Mouse (Mus musculus) stomach, embryonic 16.5 days (tissue): ENCODE results near the gene Mgat4b. TPM values are rescaled to one million over a fixed set of nuclear protein-coding genes. Genes with fewer than 3 reads are reported as not detected.

Source experiments
- ATAC-seq: fragments of 200-750 bp; cut with Nextera tagmentation; 2 replicates; pipeline ENCODE4 v1.8.0; 2017; ENCODE audit warnings: moderate number of reproducible peaks, moderate TSS enrichment; ENCODE audit not compliant: insufficient read depth, low FRiP score
- H3K27ac ChIP-seq: fragments of 300-500 bp; sonication (generic); 2 replicates; pipeline ENCODE4 v1.5.1; 2014; ENCODE audit warnings: low read length
- H3K27me3 ChIP-seq: fragments of 300-500 bp; sonication (generic); 2 replicates; pipeline ENCODE4 v1.6.1; 2014; ENCODE audit warnings: low read length, control low read depth, mixed read lengths; ENCODE audit not compliant: control insufficient read depth, insufficient read depth
- H3K36me3 ChIP-seq: fragments of 300-500 bp; sonication (generic); 2 replicates; pipeline ENCODE4 v1.6.1; 2014; ENCODE audit warnings: low read length; ENCODE audit not compliant: control insufficient read depth, insufficient read depth
- H3K4me1 ChIP-seq: fragments of 300-500 bp; sonication (generic); 2 replicates; pipeline ENCODE4 v1.6.1; 2014; ENCODE audit warnings: low read length, control low read depth, mixed read lengths; ENCODE audit not compliant: control insufficient read depth, insufficient read depth
- H3K4me2 ChIP-seq: fragments of 300-500 bp; sonication (generic); 2 replicates; pipeline ENCODE4 v1.6.1; 2014; ENCODE audit warnings: low read depth, low read length, mixed read lengths
- H3K4me3 ChIP-seq: fragments of 300-500 bp; sonication (generic); replicated peaks from 2 replicates; pipeline ENCODE4 v1.5.1; 2014; ENCODE audit warnings: mild to moderate bottlenecking, low read length
- H3K9ac ChIP-seq: fragments of 300-500 bp; sonication (generic); 2 replicates; pipeline ENCODE4 v1.6.1; 2014; ENCODE audit warnings: low read length
- H3K9me3 ChIP-seq: fragments of 300-500 bp; sonication (generic); replicated peaks from 2 replicates; pipeline ENCODE4 v1.6.1; 2016; ENCODE audit warnings: low read length, control low read depth; ENCODE audit not compliant: control insufficient read depth
- WGBS: fragments of 180-500 bp; shearing (Covaris S2); extraction: QIAGEN DNeasy Blood & Tissue Kit; methylation state at CpG from one replicate; pipeline ENCODE4 v1.1.7; 2014; 5-methylcytosine and 5-hydroxymethylcytosine counted together
- polyA plus RNA-seq: library from polyadenylated mRNA; unstranded; fragments of >200 nt; fragmentation: Nextera tagmentation; extraction: Ambion mirVana; gene quantifications from 2 replicates; pipeline ENCODE4 v1.2.1, GENCODE M21; 2015

Gene Mgat4b
- polyA plus RNA-seq, 1 experiment from 2014 or later, result 5.9 TPM

DNA sequence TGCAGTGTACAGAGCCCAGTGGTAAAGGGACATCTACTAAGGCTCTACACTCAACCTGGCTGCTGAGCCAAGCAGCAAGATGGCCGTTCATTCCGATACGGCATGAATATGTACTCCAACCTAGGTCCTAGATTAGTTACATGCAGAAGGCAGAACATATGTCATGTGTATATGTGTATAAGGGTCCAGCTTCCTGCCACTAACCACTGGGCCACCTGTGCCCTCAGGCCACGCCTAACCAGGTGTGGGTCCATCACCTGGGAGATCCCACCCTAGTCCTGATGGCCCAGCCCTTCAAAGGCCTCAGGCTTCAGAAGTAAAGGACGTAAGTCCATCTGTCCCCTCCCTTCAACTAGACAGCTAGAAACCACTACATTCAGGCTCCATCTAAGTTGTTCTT is 2.7 kb upstream of the Mgat4b start:
- H3K4me2 ChIP-seq, result no peak overlapping the region; the same call in 1 of the 2 replicates
- no peaks in the 10 kb centered on the region for H3K27me3 ChIP-seq
- H3K4me3 ChIP-seq, result no peak overlapping the region
- H3K9me3 ChIP-seq, result no peaks in the 10 kb centered on the region
- ATAC-seq, result no peak
- WGBS, result 92% methylated on average over 5 of the region's 5 CpGs
- peaks cover 14% of the 10 kb centered on the region for H3K4me1 ChIP-seq
- H3K36me3 ChIP-seq, result peaks cover 23% of the 10 kb centered on the region
- no peak overlapping the region for H3K9ac ChIP-seq
- no peak overlapping the region for H3K27ac ChIP-seq

GRCm38 (mm10) chr11:50210101-50210504 is 587 bp upstream of the Mgat4b start:
- under 1% methylated on average over 24 of the region's 24 CpGs for WGBS

DNA sequence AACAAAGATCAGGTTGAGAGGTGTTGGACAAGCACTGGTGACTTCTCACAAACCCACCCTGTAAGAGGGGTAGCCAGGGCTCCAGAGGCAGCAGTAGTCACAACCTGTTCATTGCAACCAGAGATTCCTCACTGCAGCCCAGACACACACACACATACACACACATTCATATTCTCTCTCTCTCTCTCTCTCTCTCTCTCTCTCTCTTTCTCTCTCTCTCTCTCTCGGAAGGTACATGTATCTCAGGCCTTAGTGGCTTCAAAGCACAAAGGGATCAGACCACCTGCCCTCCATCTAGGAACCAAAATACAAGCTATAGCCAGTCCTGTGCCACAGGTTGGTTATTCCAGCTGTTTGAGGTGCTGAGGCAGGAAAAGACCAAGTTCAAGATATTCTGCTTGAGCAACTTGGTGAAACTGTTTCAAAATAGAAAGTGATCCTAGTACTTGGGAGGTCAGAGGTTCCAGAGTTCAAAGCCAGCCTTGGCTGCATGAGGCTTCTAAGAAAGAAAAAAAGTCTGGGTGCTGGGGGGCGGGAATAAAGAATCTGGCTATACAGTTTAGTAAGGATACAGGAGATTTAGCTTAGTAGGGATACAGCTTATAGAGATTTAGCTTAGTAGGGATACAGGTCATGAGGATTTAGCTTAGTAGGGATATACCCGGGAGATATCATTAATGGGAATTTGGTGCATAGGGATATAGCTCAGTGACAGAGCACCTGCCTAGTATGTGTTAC is 801 bp downstream of the Mgat4b start:
- no peak overlapping the region for H3K27ac ChIP-seq
- H3K4me3 ChIP-seq, result peak overlapping the region; percentile 99
- peak overlapping the region; percentile 97 for H3K9ac ChIP-seq
- peaks cover 25% of the 10 kb centered on the region for H3K4me1 ChIP-seq
- peak overlapping the region; percentile 79 for H3K4me2 ChIP-seq
- H3K27me3 ChIP-seq, result no peaks in the 10 kb centered on the region
- no peak for ATAC-seq
- no peaks in the 10 kb centered on the region for H3K9me3 ChIP-seq
- peaks cover 1% of the 10 kb centered on the region; the same call in 1 of the 2 replicates for H3K36me3 ChIP-seq
- WGBS, result 86% methylated on average over 3 of the region's 3 CpGs

More at GRCm38 (mm10) chr11:50210101-50210504, 587 bp upstream of the Mgat4b start:
- Histone ChIP-seq H3K27ac (peak overlapping the region; percentile 99), H3K9me3 (no peaks in the 10 kb centered on the region), H3K9ac (peak overlapping the region; percentile 97), H3K4me1 (peaks cover 16% of the 10 kb centered on the region), H3K4me3 (peak overlapping the region; percentile 99), H3K4me2 (peak overlapping the region; percentile 79), H3K27me3 (no peaks in the 10 kb centered on the region), H3K36me3 (peaks cover 13% of the 10 kb centered on the region; the same call in 1 of the 2 replicates)
- peak; percentile 96 for ATAC-seq

- no peak overlapping the region for H3K4me3 ChIP-seq
- H3K27ac ChIP-seq, result no peak overlapping the region
- WGBS, result 64% methylated on average over 3 of the region's 3 CpGs
- no peak overlapping the region for H3K9ac ChIP-seq
- no peaks in the 10 kb centered on the region for H3K9me3 ChIP-seq
- H3K4me2 ChIP-seq, result no peak overlapping the region
- no peaks in the 10 kb centered on the region for H3K36me3 ChIP-seq
- peaks cover 25% of the 10 kb centered on the region for H3K4me1 ChIP-seq
- ATAC-seq, result no peak
- H3K27me3 ChIP-seq, result no peaks in the 10 kb centered on the region
Measured at GRCm38 (mm10) chr11:50212060-50212739, 1.5 kb downstream of the Mgat4b start.

DNA sequence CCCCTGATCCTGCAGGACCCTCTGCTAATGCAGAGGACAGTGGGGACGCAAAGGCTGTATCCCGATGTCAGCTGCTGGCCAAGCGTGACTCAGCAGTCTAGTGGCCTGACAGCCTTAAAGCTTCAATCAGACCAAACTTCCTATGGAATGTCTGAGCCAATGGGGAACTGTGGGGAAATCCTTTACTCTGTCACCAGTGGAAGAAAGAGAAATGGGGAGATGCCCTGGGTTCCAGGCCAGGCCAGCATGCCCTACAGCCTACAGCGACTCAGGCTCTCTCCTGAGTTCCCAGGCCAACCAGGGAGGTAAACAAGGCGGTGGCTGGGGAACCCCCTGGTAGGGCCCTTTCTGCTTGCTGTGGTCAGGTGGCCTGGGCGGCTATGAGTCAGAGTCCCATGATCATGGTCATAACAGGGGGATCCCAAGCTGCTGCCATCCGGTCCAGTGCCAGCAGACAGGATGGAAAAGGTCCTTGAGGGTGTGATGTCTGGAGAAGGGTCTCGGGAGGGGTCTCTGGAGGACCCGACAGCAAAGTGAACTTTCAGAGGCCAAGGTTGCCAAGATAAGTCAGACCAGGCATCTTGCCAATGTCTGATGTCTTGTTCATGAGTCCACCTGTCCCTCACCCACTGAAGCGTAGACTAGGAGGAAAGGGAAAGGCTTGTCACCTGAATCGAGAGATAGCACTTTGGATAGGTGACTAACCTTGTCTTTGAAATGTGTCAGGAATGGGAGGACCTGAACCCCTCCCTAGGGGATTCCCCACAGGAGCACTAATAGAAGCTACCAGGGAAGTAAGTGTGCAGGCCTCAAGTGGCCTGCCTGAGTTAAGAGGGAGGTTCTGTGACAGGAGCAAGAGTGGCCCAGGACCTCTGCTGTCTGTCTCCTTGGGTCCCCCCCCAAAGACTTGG is 2.4 kb downstream of the Mgat4b start:
- H3K4me3 ChIP-seq, result no peak overlapping the region
- WGBS, result 49% methylated on average over 11 of the region's 11 CpGs
- no peaks in the 10 kb centered on the region for H3K9me3 ChIP-seq
- H3K9ac ChIP-seq, result no peak overlapping the region
- no peak overlapping the region for H3K4me2 ChIP-seq
- H3K27ac ChIP-seq, result peak overlapping the region; percentile 3
- peaks cover 25% of the 10 kb centered on the region for H3K4me1 ChIP-seq
- H3K36me3 ChIP-seq, result no peaks in the 10 kb centered on the region
- ATAC-seq, result peak; percentile 57
- no peaks in the 10 kb centered on the region for H3K27me3 ChIP-seq

- Histone ChIP-seq H3K4me3 (no peak overlapping the region), H3K36me3 (no peaks in the 10 kb centered on the region), H3K9me3 (no peaks in the 10 kb centered on the region), H3K4me2 (no peak overlapping the region), H3K27me3 (no peaks in the 10 kb centered on the region), H3K4me1 (peaks cover 20% of the 10 kb centered on the region), H3K27ac (no peak overlapping the region), H3K9ac (no peak overlapping the region)
- ATAC-seq, result no peak
- 92% methylated on average over 6 of the region's 6 CpGs for WGBS
Measured at GRCm38 (mm10) chr11:50214631-50215030, 3.9 kb downstream of the Mgat4b start.

GRCm38 (mm10) chr11:50215633-50216032 is 4.9 kb downstream of the Mgat4b start:
- Histone ChIP-seq H3K36me3 (no peaks in the 10 kb centered on the region), H3K9me3 (no peaks in the 10 kb centered on the region), H3K4me2 (peak overlapping the region; percentile 10; the same call in 1 of the 2 replicates), H3K4me3 (no peak overlapping the region), H3K27me3 (no peaks in the 10 kb centered on the region), H3K4me1 (peaks cover 20% of the 10 kb centered on the region), H3K9ac (0 out of 2 replicates have a peak overlapping the region, but pooled peaks have one; percentile 41), H3K27ac (no peak overlapping the region)
- no peak for ATAC-seq
- 23% methylated on average over 9 of the region's 9 CpGs for WGBS

DNA sequence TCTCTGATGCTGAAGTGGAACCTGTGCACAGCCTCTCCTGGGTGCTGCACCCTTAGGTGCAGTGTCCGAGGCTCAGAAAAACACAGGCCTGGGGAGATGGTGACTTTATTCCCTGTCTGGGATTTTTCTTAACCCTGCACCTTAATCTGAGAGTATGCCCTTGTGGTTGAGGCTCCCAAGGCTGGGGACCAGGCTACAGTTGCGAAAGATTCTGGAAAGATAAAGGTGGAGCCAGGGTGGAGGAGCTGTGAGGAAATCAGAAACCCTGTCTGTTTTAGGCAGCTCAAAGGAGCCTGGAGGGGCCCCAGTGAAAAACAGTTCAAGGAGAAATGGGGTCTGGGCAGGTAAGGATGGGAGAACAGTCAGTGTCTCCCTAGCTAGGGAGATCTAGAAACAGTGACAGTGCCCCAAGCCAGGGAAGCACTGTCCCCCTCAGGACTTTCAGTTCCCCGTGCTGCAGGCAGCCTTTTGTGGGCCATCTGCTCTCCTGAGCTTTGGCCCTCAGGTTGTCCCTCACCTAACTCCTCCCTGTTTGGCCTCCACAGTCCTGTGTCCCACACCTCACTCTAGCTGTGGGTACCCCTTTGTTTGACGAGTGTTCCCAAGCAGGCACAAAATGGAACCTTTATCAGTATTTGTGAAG is 6.2 kb downstream of the Mgat4b start:
- WGBS, result 74% methylated on average over 4 of the region's 4 CpGs
- Histone ChIP-seq H3K27ac (no peak overlapping the region), H3K27me3 (no peaks in the 10 kb centered on the region), H3K9me3 (no peaks in the 10 kb centered on the region), H3K36me3 (no peaks in the 10 kb centered on the region), H3K4me1 (peaks cover 17% of the 10 kb centered on the region), H3K4me2 (no peak overlapping the region), H3K4me3 (no peak overlapping the region), H3K9ac (no peak overlapping the region)
- no peak for ATAC-seq
